Mouse (Mus musculus) adrenal gland, adult 2 months (tissue): Measurements from ENCODE around the gene Olfr494. TPM values are rescaled to one million over a fixed set of nuclear protein-coding genes. Genes with fewer than 3 reads are reported as not detected.

ENCODE experiments used
- DNase-seq: peaks from one replicate; pipeline ENCODE4 v3.0.0; 2021
- long read RNA-seq: library from polyadenylated mRNA; stranded (forward); transcript quantifications from one replicate; pipeline ENCODE4 v2.0.0, GENCODE M21; 2021
- polyA plus RNA-seq: library from polyadenylated mRNA; depleted of rRNA; stranded (reverse); fragments of >200 nt; gene quantifications from 2 replicates; pipeline ENCODE4 v1.2.3, GENCODE M21; 2012; rRNA removed
- total RNA-seq, 2 experiments: library from RNA; stranded (reverse); gene quantifications; 2 replicates each; pipeline ENCODE4 v1.2.3; 2021

Olfr494 gene
- total RNA-seq (not detected), polyA plus RNA-seq (not detected in 2 replicates)
- long read RNA-seq: 0 reads

GRCm38 (mm10) chr7:108365035-108365434, at the start of gene Olfr494:
Olfr494 (plus strand) TSS chr7:108365335.
- no peak for DNase-seq

- no peak for DNase-seq
Measured at GRCm38 (mm10) chr7:108323574-108323973, 41.6 kb upstream of the Olfr494 start, which contains the start of gene Olfr492. Olfr492 (minus strand) TSS chr7:108323674.

GRCm38 (mm10) chr7:108346879-108347278, 18.3 kb upstream of the Olfr494 start, which contains the start of gene Olfr493:
Olfr493 (minus strand) TSS chr7:108346979.
- DNase-seq: no peak

- no peak for DNase-seq
Measured at GRCm38 (mm10) chr7:108392867-108393266, 27.7 kb downstream of the Olfr494 start, which contains the start of gene Olfr495. Olfr495 (plus strand) TSS chr7:108393167.

Other genes with a start within 250 kb of the Olfr494 start
- not detected for gene Olfr484, start 237.9 kb upstream of the Olfr494 start, total RNA-seq
- not detected in 2 replicates for gene Olfr484, start 237.9 kb upstream of the Olfr494 start, polyA plus RNA-seq
- not detected for gene Olfr485, start 205.5 kb upstream of the Olfr494 start, total RNA-seq
- not detected in 2 replicates for gene Olfr485, start 205.5 kb upstream of the Olfr494 start, polyA plus RNA-seq
- gene Olfr486, start 192.6 kb upstream of the Olfr494 start, total RNA-seq: not detected
- gene Olfr486, start 192.6 kb upstream of the Olfr494 start, polyA plus RNA-seq: not detected in 2 replicates
- not detected for gene Olfr487, start 150.7 kb upstream of the Olfr494 start, total RNA-seq
- not detected in 2 replicates for gene Olfr487, start 150.7 kb upstream of the Olfr494 start, polyA plus RNA-seq
- gene Olfr488, start 107.0 kb upstream of the Olfr494 start, total RNA-seq: not detected
- gene Olfr488, start 107.0 kb upstream of the Olfr494 start, polyA plus RNA-seq: not detected in 2 replicates
- gene Olfr490, start 76.4 kb upstream of the Olfr494 start, total RNA-seq: not detected
- not detected in 2 replicates for gene Olfr490, start 76.4 kb upstream of the Olfr494 start, polyA plus RNA-seq
- gene Olfr491, start 51.9 kb upstream of the Olfr494 start, total RNA-seq: not detected
- gene Olfr491, start 51.9 kb upstream of the Olfr494 start, polyA plus RNA-seq: not detected in 2 replicates
- gene Olfr492, start 41.7 kb upstream of the Olfr494 start, total RNA-seq: not detected
- not detected in 2 replicates for gene Olfr492, start 41.7 kb upstream of the Olfr494 start, polyA plus RNA-seq
- gene Olfr493, start 18.4 kb upstream of the Olfr494 start, total RNA-seq: not detected
- gene Olfr493, start 18.4 kb upstream of the Olfr494 start, polyA plus RNA-seq: not detected in 2 replicates
- gene Olfr495, start 27.8 kb downstream of the Olfr494 start, total RNA-seq: not detected
- gene Olfr495, start 27.8 kb downstream of the Olfr494 start, polyA plus RNA-seq: not detected in 2 replicates
- not detected for gene Olfr497, start 55.1 kb downstream of the Olfr494 start, total RNA-seq
- gene Olfr497, start 55.1 kb downstream of the Olfr494 start, polyA plus RNA-seq: not detected in 2 replicates
- gene Olfr498, start 100.0 kb downstream of the Olfr494 start, total RNA-seq: not detected
- not detected in 2 replicates for gene Olfr498, start 100.0 kb downstream of the Olfr494 start, polyA plus RNA-seq
- not detected for gene Olfr502, start 159.7 kb downstream of the Olfr494 start, total RNA-seq
- not detected in 2 replicates for gene Olfr502, start 159.7 kb downstream of the Olfr494 start, polyA plus RNA-seq
- not detected for gene Olfr503, start 179.2 kb downstream of the Olfr494 start, total RNA-seq
- not detected in 2 replicates for gene Olfr503, start 179.2 kb downstream of the Olfr494 start, polyA plus RNA-seq
- gene Olfr504, start 200.5 kb downstream of the Olfr494 start, total RNA-seq: not detected
- not detected in 2 replicates for gene Olfr504, start 200.5 kb downstream of the Olfr494 start, polyA plus RNA-seq
- gene Olfr506, start 245.5 kb downstream of the Olfr494 start, total RNA-seq: not detected
- not detected in 2 replicates for gene Olfr506, start 245.5 kb downstream of the Olfr494 start, polyA plus RNA-seq